Mouse (Mus musculus): ENCODE data around the gene Atg9b. TPM values are rescaled to one million over a fixed set of nuclear protein-coding genes. Genes with fewer than 3 reads are reported as not detected.

Gene Atg9b
- polyA plus RNA-seq, 1 experiment, result 0.89 TPM

DNA sequence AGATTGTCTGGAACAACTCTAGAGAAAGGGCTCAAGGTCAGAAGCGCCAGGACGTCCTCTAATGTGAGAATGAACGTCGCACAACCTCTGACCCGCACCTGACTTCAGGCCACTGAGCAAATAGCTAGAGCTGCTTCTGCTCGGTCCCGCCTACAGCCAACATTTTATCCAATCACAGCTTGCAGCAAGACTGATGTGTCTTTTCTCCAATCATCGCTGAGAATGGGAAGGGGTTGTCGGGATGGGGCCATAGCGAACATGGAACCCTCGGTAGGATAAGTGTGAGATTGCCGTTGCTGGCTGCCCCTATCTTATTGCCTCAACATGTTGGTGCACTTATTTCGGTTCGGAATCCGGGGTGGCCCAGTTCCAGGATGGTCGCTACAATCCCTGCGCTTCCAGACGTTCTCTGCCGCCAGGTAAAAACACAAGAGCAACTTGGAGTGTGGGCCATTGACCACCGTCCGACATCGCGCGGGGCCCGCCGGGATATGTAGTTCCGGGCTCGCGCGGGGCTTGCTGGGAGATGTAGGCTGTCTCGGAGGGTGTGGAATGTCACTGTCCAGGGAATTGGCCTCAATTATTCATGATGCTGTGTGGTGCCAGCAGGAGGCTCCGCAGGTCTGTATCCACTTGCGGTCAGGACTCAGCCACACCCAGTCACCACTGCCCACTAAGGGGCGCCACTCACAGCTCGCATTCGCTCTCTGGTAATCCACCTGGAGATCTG lies 2.4 kb upstream of the Atg9b start:
- Histone ChIP-seq H3K4me3 (ENCODE audit: insufficient read depth, low read depth, low read length) (peak overlapping the region; percentile 68), H3K36me3 (ENCODE audit: control insufficient read depth, insufficient read depth, low read length) (no peaks in the 10 kb centered on the region), H3K4me1 (ENCODE audit: control insufficient read depth, insufficient read depth, low read length) (peaks cover 8% of the 10 kb centered on the region; the same call in 1 of the 2 replicates), H3K27ac (ENCODE audit: insufficient read depth, low read depth, low read length) (peak overlapping the region; percentile 94), H3K27me3 (replicated peaks; ENCODE audit: control insufficient read depth, insufficient read depth, low read length) (no peaks in the 10 kb centered on the region)
- peak; percentile 99 for DNase-seq
- 1% methylated on average over 36 of the region's 36 CpGs for WGBS
- TF ChIP-seq CTCF (conservative IDR thresholded peaks at IDR 0.05; ENCODE audit: insufficient read depth, insufficient read length, low read depth, low read length) (peak; percentile 81), POLR2A (IDR thresholded peaks at IDR 0.05; ENCODE audit: low read depth, low read length) (no peak)

DNA sequence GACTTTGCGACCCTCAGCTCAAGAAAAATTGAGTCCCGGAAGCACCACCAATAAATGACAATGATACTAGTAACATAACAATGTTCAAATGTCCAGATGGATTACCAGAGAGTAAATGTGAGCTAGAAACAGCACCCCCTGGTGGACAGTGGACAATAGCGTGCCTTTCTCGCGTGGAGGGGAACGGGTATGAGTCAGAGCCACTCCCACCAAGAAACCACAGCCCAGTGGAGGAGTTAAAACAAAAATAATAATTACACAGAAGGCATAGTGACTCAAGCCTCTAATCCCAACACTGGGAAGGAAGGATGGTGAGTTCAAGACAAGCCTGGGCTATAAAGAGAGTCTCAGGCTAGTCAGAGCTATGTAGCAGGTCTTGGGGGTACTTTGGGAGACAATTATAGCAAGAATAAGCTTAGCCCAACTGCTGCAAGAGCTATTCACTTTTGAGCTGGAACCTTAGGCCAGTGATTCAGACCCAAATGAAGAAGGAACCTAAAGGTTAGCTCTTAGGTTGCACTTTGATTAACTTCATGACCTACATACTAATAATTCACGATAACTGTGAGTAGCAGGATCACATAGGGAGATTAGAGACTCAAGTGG lies 1.6 kb upstream of the Atg9b start, which contains the start of gene Abcb8:
TSS of gene Abcb8 (plus strand) at position 272 of the 606 bp plus-strand sequence.
- Histone ChIP-seq H3K4me3 (ENCODE audit: insufficient read depth, low read depth, low read length) (peak within 1 kb of the TSS; percentile 68), H3K36me3 (ENCODE audit: control insufficient read depth, insufficient read depth, low read length) (no peaks in the 10 kb centered on the region), H3K27ac (ENCODE audit: insufficient read depth, low read depth, low read length) (peak within 1 kb of the TSS; percentile 94), H3K27me3 (replicated peaks; ENCODE audit: control insufficient read depth, insufficient read depth, low read length) (no peaks in the 10 kb centered on the region), H3K4me1 (ENCODE audit: control insufficient read depth, insufficient read depth, low read length) (peaks cover 8% of the 10 kb centered on the region; the same call in 1 of the 2 replicates)
- WGBS, result 28% methylated on average over 7 of the region's 7 CpGs
- DNase-seq, result peak; percentile 88
- peak; percentile 81 for TF ChIP-seq CTCF (conservative IDR thresholded peaks at IDR 0.05; ENCODE audit: insufficient read depth, insufficient read length, low read depth, low read length)
- TF ChIP-seq POLR2A (IDR thresholded peaks at IDR 0.05; ENCODE audit: low read depth, low read length), result no peak

DNA sequence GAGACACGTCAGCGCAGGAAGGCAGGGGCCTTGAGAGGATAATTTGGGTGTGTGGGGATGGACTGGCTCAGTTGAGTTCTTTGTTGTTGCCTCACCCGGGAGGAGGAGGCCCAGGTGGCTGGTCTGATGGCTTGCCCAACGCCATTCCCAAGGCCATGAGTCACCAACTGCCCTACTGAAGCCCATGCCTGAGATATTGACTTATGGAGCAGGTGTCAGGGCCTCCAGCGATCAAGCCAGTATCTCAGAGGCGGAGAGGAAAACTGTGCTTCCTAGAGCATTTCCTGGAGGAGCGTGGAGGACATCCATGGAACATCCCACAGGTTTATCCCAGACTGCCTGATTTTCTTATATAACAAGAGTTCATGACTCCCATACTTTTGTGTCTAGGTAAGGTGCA lies 781 bp upstream of the Atg9b start:
- Histone ChIP-seq H3K36me3 (ENCODE audit: control insufficient read depth, insufficient read depth, low read length) (no peaks in the 10 kb centered on the region), H3K27me3 (replicated peaks; ENCODE audit: control insufficient read depth, insufficient read depth, low read length) (no peaks in the 10 kb centered on the region), H3K4me1 (ENCODE audit: control insufficient read depth, insufficient read depth, low read length) (peaks cover 8% of the 10 kb centered on the region; the same call in 1 of the 2 replicates), H3K4me3 (ENCODE audit: insufficient read depth, low read depth, low read length) (no peak overlapping the region), H3K27ac (ENCODE audit: insufficient read depth, low read depth, low read length) (no peak overlapping the region)
- DNase-seq, result no peak
- TF ChIP-seq CTCF (conservative IDR thresholded peaks at IDR 0.05; ENCODE audit: insufficient read depth, insufficient read length, low read depth, low read length), result no peak
- no peak for TF ChIP-seq POLR2A (IDR thresholded peaks at IDR 0.05; ENCODE audit: low read depth, low read length)
- WGBS, result 73% methylated on average over 7 of the region's 7 CpGs

DNA sequence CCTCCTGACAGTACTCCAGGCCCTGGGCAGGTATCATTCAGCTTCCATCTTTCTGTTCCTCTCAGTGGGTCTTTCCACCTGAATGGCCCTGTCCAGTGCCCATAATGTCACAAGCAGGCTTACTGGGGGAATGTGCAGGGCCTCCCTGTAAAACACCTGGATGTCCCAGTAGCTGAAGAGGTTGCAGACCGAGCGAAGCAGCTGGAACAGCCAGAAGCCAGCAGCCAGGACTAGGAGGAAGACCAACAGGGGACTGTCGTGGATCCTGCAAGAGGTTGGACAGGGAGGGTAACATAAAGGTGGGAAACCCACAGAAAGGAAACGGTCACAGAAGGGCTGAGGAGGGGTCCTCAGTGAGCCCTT lies 2.3 kb downstream of the Atg9b start:
- H3K27me3 ChIP-seq (replicated peaks; ENCODE audit: control insufficient read depth, insufficient read depth, low read length), result no peaks in the 10 kb centered on the region
- TF ChIP-seq POLR2A (IDR thresholded peaks at IDR 0.05; ENCODE audit: low read depth, low read length), result no peak
- TF ChIP-seq CTCF (conservative IDR thresholded peaks at IDR 0.05; ENCODE audit: insufficient read depth, insufficient read length, low read depth, low read length), result no peak
- 92% methylated on average over 4 of the region's 4 CpGs for WGBS
- no peak overlapping the region for H3K4me3 ChIP-seq (ENCODE audit: insufficient read depth, low read depth, low read length)
- H3K27ac ChIP-seq (ENCODE audit: insufficient read depth, low read depth, low read length), result no peak overlapping the region
- H3K36me3 ChIP-seq (ENCODE audit: control insufficient read depth, insufficient read depth, low read length), result no peaks in the 10 kb centered on the region
- peaks cover 12% of the 10 kb centered on the region for H3K4me1 ChIP-seq (ENCODE audit: control insufficient read depth, insufficient read depth, low read length)
- no peak for DNase-seq

DNA sequence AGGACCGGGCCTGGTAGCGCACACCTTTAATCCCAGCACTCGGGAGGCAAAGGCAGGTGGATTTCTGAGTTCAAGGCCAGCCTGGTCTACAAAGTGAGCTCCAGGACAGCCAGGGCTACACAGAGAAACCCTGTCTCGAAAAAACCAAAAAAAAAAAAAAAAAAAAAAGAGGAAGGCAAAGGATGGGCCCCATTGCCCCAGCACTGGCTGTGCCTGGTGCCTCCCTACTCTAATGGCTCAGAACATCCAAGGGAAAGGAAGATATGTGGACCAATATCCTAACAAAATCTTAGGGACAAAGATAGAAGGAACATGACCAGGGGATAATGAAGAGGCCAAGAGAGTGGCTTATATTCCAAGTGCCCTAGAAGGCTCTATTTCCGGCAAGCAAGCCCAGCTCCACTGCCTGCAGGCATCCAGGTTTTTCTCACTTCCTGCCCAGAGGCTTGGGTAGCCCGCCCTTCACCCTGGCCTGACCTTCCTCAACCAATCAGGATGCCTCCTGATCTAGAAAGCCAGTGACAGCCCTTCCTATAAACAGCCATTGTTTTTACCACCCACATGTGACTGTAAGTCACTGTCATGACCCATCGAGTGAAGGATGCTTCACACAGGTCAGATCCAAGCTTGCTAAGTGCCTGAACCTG lies 2.8 kb downstream of the Atg9b start:
- 77% methylated on average over 7 of the region's 7 CpGs for WGBS
- H3K27me3 ChIP-seq (replicated peaks; ENCODE audit: control insufficient read depth, insufficient read depth, low read length), result no peaks in the 10 kb centered on the region
- TF ChIP-seq POLR2A (IDR thresholded peaks at IDR 0.05; ENCODE audit: low read depth, low read length) (no peak), CTCF (conservative IDR thresholded peaks at IDR 0.05; ENCODE audit: insufficient read depth, insufficient read length, low read depth, low read length) (no peak)
- no peak overlapping the region for H3K27ac ChIP-seq (ENCODE audit: insufficient read depth, low read depth, low read length)
- peak; percentile 52 for DNase-seq
- no peaks in the 10 kb centered on the region for H3K36me3 ChIP-seq (ENCODE audit: control insufficient read depth, insufficient read depth, low read length)
- H3K4me3 ChIP-seq (ENCODE audit: insufficient read depth, low read depth, low read length), result no peak overlapping the region
- peaks cover 14% of the 10 kb centered on the region for H3K4me1 ChIP-seq (ENCODE audit: control insufficient read depth, insufficient read depth, low read length)

DNA sequence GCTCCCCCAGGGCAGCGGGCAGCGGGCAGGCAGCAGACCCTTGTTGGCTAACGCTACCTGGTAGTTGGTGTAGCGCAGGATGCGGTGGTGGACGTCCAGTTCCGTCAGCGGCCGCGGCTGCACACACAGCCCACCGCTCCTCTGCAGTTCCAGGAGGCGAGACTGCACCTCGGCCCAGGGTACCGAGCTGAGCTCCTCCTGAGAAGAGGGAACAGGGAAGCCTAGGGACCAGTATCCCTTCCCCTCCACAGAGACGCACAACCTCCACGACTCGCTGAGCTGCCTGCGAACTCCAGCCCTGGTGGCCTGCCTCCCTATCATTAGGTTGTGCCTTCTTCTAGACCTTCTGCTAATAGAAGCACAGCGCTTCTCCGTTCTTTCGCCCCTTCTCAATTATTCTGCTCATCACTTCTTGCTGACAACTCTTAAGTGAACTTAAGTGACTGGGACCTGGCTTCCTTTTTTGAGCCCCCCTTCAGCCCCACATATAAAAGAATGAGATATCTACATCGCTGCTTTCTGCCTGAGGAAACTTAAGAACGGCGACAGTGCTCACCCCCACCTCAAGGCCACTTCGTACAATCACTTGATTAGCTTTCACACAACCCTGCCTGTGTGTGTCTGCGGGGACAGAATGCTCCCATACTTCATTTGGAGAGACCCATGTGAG lies 3.6 kb downstream of the Atg9b start:
- TF ChIP-seq CTCF (conservative IDR thresholded peaks at IDR 0.05; ENCODE audit: insufficient read depth, insufficient read length, low read depth, low read length), result no peak
- TF ChIP-seq POLR2A (IDR thresholded peaks at IDR 0.05; ENCODE audit: low read depth, low read length), result no peak
- DNase-seq, result no peak
- Histone ChIP-seq H3K4me3 (ENCODE audit: insufficient read depth, low read depth, low read length) (peak overlapping the region; percentile 9), H3K27me3 (replicated peaks; ENCODE audit: control insufficient read depth, insufficient read depth, low read length) (no peaks in the 10 kb centered on the region), H3K4me1 (ENCODE audit: control insufficient read depth, insufficient read depth, low read length) (peaks cover 13% of the 10 kb centered on the region), H3K36me3 (ENCODE audit: control insufficient read depth, insufficient read depth, low read length) (no peaks in the 10 kb centered on the region), H3K27ac (ENCODE audit: insufficient read depth, low read depth, low read length) (no peak overlapping the region)
- WGBS, result 35% methylated on average over 26 of the region's 26 CpGs
